Mouse (Mus musculus) ES-E14 (cell line): Measurements from ENCODE around the gene Aadat.
"Not testable (repeated sequence)": the region's sequence is repeated elsewhere in the genome, so short reads cannot be mapped to it uniquely, and the experiment has no call there.

Experiments
- MAFK ChIP-seq: IDR thresholded peaks from 2 replicates; pipeline ENCODE4 v1.6.1; 2014; ENCODE audit warnings: mild to moderate bottlenecking, low read depth, low read length, inconsistent platforms; ENCODE audit not compliant: insufficient read depth
- ZNF384 ChIP-seq: IDR thresholded peaks from 2 replicates; pipeline ENCODE4 v1.6.1; 2012; ENCODE audit warnings: low read depth, low read length, inconsistent platforms

GRCm38 (mm10) chr8:60495046-60495445, 10.7 kb upstream of the Aadat start:
- TF ChIP-seq MAFK, ZNF384: not testable (repeated sequence)
